Mouse (Mus musculus) lung, adult 10 weeks (tissue): Measurements from ENCODE around the gene Gm21887. TPM values are rescaled to one million over a fixed set of nuclear protein-coding genes. Genes with fewer than 3 reads are reported as not detected.

Experiments used
- polyA plus RNA-seq: library from polyadenylated mRNA; stranded (reverse); fragments of 350-450 nt; fragmentation: Illumina TruSeq; extraction: RNeasy Lipid Tissue Mini Kit (QIAGEN cat#74804); gene quantifications from one replicate; pipeline ENCODE4 v1.2.3, GENCODE M21; 2014; ENCODE audit warnings: low read depth, low replicate concordance; ENCODE audit not compliant: insufficient read depth

Gm21887 gene
- 164 TPM for polyA plus RNA-seq

DNA sequence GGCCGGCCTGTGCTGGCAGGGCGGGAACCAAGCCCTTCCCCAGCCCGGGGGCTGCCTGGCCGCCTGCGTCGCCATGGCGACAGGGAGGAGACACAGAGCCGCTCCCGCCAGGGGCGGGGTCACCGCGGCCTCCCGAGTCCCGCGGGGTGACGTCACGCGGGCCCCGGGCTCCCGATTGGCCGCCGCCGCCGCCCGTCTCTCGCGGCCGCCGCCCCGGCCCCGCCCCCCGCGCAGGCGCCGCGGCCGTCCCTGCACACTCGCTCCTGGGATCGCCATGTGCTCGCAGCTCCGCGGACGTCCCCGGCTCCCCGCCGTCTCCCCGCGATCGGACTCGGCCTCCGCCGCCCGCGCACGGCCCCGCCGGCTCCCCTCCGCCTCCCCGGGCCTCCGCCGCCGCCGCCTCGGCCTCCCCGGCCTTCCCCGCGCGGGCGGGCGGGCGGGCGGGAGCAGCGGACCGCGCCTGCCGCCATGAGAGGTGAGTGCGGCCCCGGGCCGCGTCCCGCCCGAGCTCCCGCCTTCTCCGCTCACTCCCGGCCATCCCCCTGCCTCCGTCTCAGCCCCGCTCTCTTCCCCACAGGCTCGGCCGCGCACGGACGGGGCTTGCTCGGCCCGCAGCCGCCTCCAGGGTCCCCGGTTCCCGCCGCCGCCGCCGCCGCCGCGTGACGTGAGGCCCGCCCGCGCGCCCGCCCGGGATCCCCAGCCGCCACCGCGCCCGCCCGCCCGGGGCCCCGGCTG, at the start of gene Gm21887:
Gene Gm21887, plus strand, starts transcription at position 644 of the 735 bp plus-strand sequence.

Other genes starting within 250 kb of the Gm21887 start
- not detected for gene 4933400A11Rik, start 230.0 kb upstream of the Gm21887 start, polyA plus RNA-seq